Mouse (Mus musculus) hindbrain, embryonic 16.5 days (tissue): ENCODE measurements around the gene Cadps. TPM values are rescaled to one million over a fixed set of nuclear protein-coding genes. Genes with fewer than 3 reads are reported as not detected.

ENCODE experiments used
- ATAC-seq: fragments of 200-750 bp; cut with Nextera tagmentation; 2 replicates; pipeline ENCODE4 v1.8.0; 2017; ENCODE audit warnings: moderate TSS enrichment, moderate library complexity
- H3K27ac ChIP-seq: fragments of 300-500 bp; sonication (generic); 2 replicates; pipeline ENCODE4 v1.5.1; 2014; ENCODE audit warnings: low read depth, mild to moderate bottlenecking, control low read depth, low read length, moderate library complexity
- H3K27me3 ChIP-seq: fragments of 300-500 bp; sonication (generic); replicated peaks from 2 replicates; pipeline ENCODE4 v1.6.1; 2014; ENCODE audit warnings: low read length; ENCODE audit not compliant: control insufficient read depth, insufficient read depth
- H3K36me3 ChIP-seq: fragments of 300-500 bp; sonication (generic); 2 replicates; pipeline ENCODE4 v1.6.1; 2014; ENCODE audit warnings: mild to moderate bottlenecking, low read length, moderate library complexity, mixed read lengths; ENCODE audit not compliant: control insufficient read depth, insufficient read depth
- H3K4me1 ChIP-seq: fragments of 300-500 bp; sonication (generic); 2 replicates; pipeline ENCODE4 v1.6.1; 2014; ENCODE audit warnings: low read depth, low read length; ENCODE audit not compliant: control insufficient read depth, insufficient read depth
- H3K4me2 ChIP-seq: fragments of 300-500 bp; sonication (generic); 2 replicates; pipeline ENCODE4 v1.6.1; 2014; ENCODE audit warnings: mild to moderate bottlenecking, low read length, control low read depth, moderate library complexity
- H3K4me3 ChIP-seq: fragments of 300-500 bp; sonication (generic); 2 replicates; pipeline ENCODE4 v1.5.1; 2014; ENCODE audit warnings: mild to moderate bottlenecking, low read length, control low read depth, moderate library complexity
- H3K9ac ChIP-seq: fragments of 300-500 bp; sonication (generic); 2 replicates; pipeline ENCODE4 v1.6.1; 2014; ENCODE audit warnings: low read depth, mild to moderate bottlenecking, control low read depth, low read length, moderate library complexity
- H3K9me3 ChIP-seq: fragments of 300-500 bp; sonication (generic); 2 replicates; pipeline ENCODE4 v1.6.1; 2014; ENCODE audit warnings: mild to moderate bottlenecking, low read length, moderate library complexity; ENCODE audit not compliant: control insufficient read depth
- WGBS: fragments of 180-500 bp; shearing (Covaris S2); extraction: QIAGEN DNeasy Blood & Tissue Kit; methylation state at CpG from one replicate; pipeline ENCODE4 v1.1.7; 2014; 5-methylcytosine and 5-hydroxymethylcytosine counted together
- polyA plus RNA-seq: library from polyadenylated mRNA; unstranded; fragments of >200 nt; fragmentation: Nextera tagmentation; extraction: Ambion mirVana; gene quantifications from 2 replicates; pipeline ENCODE4 v1.2.1, GENCODE M21; 2015

The Cadps gene
- polyA plus RNA-seq, 1 experiment from 2014 or later, result 49.0 TPM

DNA sequence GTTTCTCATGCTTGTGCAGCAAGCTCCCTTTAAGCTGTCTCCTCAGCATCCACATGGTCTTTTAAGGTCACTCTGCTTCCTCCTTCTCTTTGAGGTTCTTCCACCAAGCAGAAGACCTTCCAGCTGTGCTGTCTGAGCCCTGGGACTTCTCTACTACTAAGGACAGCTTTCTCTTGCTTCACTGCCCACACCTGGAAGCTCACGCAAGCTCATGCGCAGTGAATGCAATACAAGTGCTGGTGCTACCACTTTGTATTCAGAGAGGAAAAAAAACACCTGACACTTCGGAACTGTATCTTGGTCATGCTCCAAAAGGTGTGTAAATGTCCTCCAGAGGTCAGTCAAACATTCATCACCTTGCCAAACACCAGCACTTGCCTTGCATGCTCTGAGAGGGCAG is 115.5 kb downstream of the Cadps start:
- Histone ChIP-seq H3K4me2 (no peak overlapping the region), H3K36me3 (peaks cover 6% of the 10 kb centered on the region; the same call in 1 of the 2 replicates), H3K27ac (no peak overlapping the region), H3K9ac (no peak overlapping the region), H3K4me3 (no peak overlapping the region), H3K27me3 (no peaks in the 10 kb centered on the region), H3K9me3 (no peaks in the 10 kb centered on the region), H3K4me1 (no peaks in the 10 kb centered on the region)
- 93% methylated on average over 3 of the region's 3 CpGs for WGBS
- ATAC-seq, result no peak

DNA sequence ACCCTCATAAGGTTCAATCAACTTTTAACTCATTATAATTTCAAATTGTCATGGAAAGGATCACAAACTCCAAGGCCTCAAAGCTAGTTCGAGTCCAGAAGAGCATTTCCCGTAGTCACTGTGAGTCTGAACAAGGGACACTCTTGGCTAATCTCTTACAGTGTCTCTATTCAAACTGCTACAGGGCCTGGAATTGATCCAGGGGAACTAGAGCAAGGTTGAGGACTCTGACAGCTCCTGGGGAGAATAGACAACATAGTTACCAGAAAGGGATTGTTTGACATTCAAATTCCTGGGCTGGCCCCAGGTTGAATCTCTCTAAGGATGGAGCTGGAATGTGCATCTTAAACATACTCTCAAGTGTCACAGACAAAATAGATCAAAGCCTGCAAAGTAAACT is 118.4 kb downstream of the Cadps start:
- H3K9ac ChIP-seq, result no peak overlapping the region
- peaks cover 6% of the 10 kb centered on the region; the same call in 1 of the 2 replicates for H3K36me3 ChIP-seq
- no peak overlapping the region for H3K4me3 ChIP-seq
- no peaks in the 10 kb centered on the region for H3K9me3 ChIP-seq
- H3K27ac ChIP-seq, result no peak overlapping the region
- H3K4me2 ChIP-seq, result no peak overlapping the region
- ATAC-seq, result no peak
- 56% methylated on average over 2 of the region's 2 CpGs for WGBS
- H3K27me3 ChIP-seq, result no peaks in the 10 kb centered on the region
- H3K4me1 ChIP-seq, result no peaks in the 10 kb centered on the region

DNA sequence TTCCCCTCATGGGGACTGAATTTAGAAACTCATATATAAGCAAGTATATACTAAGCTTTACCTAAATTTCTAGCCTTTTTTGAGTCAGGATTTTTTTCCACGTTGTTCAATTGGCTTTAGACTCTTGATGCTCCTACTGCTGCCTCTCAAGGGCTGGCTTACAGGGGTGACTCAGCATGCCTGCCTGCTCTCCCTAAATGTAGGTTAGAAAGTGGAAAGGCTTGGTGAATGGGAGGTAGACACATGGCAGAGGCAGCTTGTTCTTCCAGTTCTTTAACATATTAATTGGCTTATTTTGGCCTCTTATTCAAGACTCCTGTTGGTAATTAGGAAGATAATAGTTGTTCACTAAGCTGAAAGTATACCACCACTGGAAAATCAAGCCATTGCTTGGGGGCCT is 132.7 kb downstream of the Cadps start:
- Histone ChIP-seq H3K27me3 (no peaks in the 10 kb centered on the region), H3K36me3 (no peaks in the 10 kb centered on the region), H3K27ac (no peak overlapping the region), H3K9me3 (no peaks in the 10 kb centered on the region), H3K4me3 (no peak overlapping the region), H3K9ac (no peak overlapping the region), H3K4me1 (no peaks in the 10 kb centered on the region), H3K4me2 (no peak overlapping the region)
- ATAC-seq, result no peak
- WGBS, result 31% methylated on average over 1 of the region's 1 CpGs

DNA sequence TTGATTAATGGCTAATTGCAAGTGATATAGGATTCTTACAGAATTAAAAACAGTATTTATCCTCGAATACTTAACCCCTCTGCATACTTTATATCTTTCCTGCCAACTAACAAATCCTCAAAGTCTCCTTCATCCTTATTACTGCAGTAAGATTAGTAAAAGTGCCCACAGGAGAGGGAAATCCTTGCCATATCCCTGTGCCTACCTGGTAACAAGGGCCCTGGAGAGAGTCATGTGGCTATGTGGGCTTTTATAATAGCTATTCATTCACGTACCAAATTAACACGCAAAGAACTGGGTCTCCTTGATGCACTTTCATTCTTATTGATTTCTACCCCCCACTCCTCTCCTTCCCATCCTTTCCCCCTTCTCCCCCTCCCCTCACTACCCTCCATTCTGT is 137.9 kb downstream of the Cadps start:
- ATAC-seq, result peak; percentile 28; the same call in 1 of the 2 replicates
- no peaks in the 10 kb centered on the region for H3K9me3 ChIP-seq
- H3K4me2 ChIP-seq, result no peak overlapping the region
- no peaks in the 10 kb centered on the region for H3K27me3 ChIP-seq
- H3K4me1 ChIP-seq, result peaks cover 5% of the 10 kb centered on the region
- H3K9ac ChIP-seq, result no peak overlapping the region
- H3K27ac ChIP-seq, result no peak overlapping the region
- no peak overlapping the region for H3K4me3 ChIP-seq
- 55% methylated on average over 3 of the region's 3 CpGs for WGBS
- H3K36me3 ChIP-seq, result no peaks in the 10 kb centered on the region

DNA sequence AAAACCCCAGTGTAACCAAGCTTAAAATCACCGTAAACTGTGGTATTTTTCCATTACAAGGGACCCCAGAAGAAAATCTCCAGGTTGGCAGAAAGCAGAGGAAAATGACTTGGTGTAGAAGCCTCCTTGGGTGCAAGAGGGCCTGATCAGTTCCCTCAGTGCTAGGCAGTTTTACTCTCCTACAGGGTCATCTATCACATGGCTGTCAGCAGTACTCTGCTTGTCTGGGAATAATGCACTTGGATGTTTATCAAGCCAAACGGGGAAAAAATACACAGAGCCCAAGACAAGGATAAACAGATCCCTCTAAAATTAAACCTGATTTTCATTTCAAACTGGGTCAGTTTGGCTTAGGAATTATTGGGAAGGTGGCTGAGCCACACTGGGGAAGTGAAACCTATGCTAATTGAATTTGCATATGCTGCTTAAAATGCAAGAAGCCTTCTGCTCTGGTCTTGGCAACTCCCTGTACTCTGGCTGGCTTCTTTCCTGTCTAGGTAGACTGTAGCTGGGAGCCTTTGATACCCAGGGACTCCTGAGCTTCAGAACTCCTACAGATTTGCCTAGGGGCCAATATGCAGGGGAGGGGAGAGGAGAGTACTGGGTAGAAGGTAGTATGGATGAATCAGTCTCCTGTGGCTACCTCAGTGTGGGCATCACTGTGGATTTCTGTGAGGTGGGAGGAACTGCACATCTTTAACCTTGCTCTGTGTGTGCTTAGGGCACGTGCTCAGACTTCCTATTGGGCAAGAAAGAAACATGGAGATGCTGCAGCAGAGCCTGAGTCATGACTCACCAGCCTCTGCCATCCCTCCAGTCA is 141.8 kb downstream of the Cadps start:
- no peaks in the 10 kb centered on the region for H3K27me3 ChIP-seq
- H3K9me3 ChIP-seq, result no peaks in the 10 kb centered on the region
- no peak overlapping the region for H3K4me3 ChIP-seq
- WGBS, result 44% methylated on average over 3 of the region's 3 CpGs
- H3K9ac ChIP-seq, result no peak overlapping the region
- H3K36me3 ChIP-seq, result no peaks in the 10 kb centered on the region
- H3K4me2 ChIP-seq, result no peak overlapping the region
- peak; percentile 81 for ATAC-seq
- H3K4me1 ChIP-seq, result peaks cover 5% of the 10 kb centered on the region
- H3K27ac ChIP-seq, result peak overlapping the region; percentile 72

DNA sequence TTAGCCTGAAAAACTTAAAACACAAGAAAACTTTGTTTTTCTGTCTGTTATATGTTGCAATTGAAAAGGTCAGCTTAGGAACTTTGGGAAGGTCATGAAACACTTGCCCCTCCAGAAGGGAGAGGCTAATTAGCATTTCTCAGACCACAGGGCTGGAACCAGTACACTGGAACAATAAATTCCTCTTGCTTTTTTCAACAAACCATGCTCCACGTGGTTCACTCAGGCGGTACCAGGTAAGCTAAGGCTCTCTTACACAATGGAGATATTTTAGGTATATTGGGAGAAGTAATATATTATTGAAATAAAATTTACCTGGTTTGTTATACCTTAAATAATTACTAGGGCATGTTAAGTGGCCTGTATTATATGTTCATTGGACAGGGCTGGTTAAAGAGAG is 161.4 kb downstream of the Cadps start:
- Histone ChIP-seq H3K27ac (no peak overlapping the region), H3K4me1 (no peaks in the 10 kb centered on the region), H3K4me3 (no peak overlapping the region), H3K4me2 (no peak overlapping the region), H3K27me3 (no peaks in the 10 kb centered on the region), H3K36me3 (no peaks in the 10 kb centered on the region), H3K9me3 (no peaks in the 10 kb centered on the region), H3K9ac (no peak overlapping the region)
- 79% methylated on average over 2 of the region's 2 CpGs for WGBS
- no peak for ATAC-seq

DNA sequence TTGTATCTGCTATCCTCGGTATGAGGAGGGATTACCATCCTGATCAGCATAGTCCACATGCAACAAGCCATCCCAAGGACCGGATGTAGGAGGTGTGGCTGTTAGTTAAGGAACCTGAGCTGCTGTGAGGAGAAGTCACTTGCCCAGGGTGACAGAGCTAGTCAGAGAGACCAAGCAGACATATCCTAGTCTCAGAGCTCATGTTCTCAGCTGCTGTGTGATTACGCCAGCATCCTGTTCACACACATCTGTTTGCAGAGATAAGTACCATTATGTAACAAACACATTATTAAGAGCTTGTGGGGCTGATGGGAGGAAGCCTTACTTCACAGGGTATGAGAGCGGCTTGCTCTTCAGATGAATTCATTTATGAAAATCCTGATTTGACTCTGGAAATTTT is 165.5 kb downstream of the Cadps start:
- no peaks in the 10 kb centered on the region for H3K27me3 ChIP-seq
- H3K4me3 ChIP-seq, result no peak overlapping the region
- H3K9ac ChIP-seq, result no peak overlapping the region
- H3K4me1 ChIP-seq, result no peaks in the 10 kb centered on the region
- ATAC-seq, result no peak
- H3K36me3 ChIP-seq, result no peaks in the 10 kb centered on the region
- no peak overlapping the region for H3K27ac ChIP-seq
- H3K9me3 ChIP-seq, result no peaks in the 10 kb centered on the region
- H3K4me2 ChIP-seq, result no peak overlapping the region
- 85% methylated on average over 4 of the region's 4 CpGs for WGBS

DNA sequence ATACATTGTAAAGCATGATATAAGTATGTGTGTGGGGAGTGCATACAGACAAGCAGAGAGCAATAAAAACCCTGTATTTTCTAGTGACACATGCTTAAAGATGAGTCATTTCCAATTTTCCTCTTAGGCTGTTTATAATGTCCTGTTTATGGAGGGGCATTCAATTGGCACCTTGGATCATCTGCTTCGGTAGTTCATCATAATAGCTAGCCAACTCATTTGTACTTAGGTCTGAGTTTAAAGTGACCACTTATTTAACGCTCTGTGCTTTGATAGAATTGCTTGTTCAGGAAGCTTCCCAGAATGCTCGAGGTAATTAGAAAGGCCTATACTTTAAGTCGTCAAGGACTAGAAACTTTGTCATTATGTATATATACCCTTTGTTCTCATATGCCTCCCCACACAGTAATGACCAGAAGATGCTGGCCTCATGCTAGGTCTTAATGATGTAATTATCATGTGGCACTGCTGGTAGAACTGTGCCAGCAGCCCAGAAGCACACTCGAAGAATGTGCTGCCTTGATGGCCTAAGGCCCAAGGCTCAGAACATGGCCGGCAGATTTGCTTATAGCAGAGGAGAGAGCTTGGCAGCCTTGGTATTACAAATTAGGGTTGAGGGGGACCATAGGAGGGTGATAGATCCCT is 179.9 kb downstream of the Cadps start:
- H3K9ac ChIP-seq, result no peak overlapping the region
- H3K4me1 ChIP-seq, result no peaks in the 10 kb centered on the region
- ATAC-seq, result no peak
- no peaks in the 10 kb centered on the region for H3K9me3 ChIP-seq
- no peaks in the 10 kb centered on the region for H3K27me3 ChIP-seq
- no peak overlapping the region for H3K27ac ChIP-seq
- H3K36me3 ChIP-seq, result no peaks in the 10 kb centered on the region
- WGBS, result 70% methylated on average over 6 of the region's 6 CpGs
- no peak overlapping the region for H3K4me3 ChIP-seq
- no peak overlapping the region for H3K4me2 ChIP-seq

DNA sequence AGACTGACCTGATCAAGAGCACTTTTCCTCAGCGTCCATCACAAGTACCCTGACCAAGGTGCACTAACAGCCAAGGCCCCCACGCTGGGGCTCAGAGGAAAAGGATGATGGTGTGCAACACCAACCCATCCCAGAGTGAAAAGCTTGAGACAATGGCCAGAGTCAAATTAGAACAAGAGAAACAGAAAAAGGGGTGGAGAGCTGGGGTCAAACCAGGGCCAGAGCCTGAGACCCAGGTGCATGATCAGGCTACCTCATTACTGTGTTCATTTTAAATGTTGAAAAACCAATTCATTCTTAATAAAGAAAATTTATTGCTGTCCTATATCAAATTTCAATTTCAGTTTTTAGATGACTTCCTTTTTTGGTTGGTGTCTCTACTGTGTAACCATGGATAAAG is 184.1 kb downstream of the Cadps start:
- no peak overlapping the region for H3K4me2 ChIP-seq
- no peaks in the 10 kb centered on the region for H3K36me3 ChIP-seq
- H3K4me1 ChIP-seq, result no peaks in the 10 kb centered on the region
- no peak overlapping the region for H3K27ac ChIP-seq
- H3K9me3 ChIP-seq, result no peaks in the 10 kb centered on the region
- H3K4me3 ChIP-seq, result no peak overlapping the region
- H3K9ac ChIP-seq, result no peak overlapping the region
- no peaks in the 10 kb centered on the region for H3K27me3 ChIP-seq
- ATAC-seq, result no peak
- WGBS, result 80% methylated on average over 2 of the region's 2 CpGs
